Mouse (Mus musculus) left cerebral cortex, adult 11 months (tissue): ENCODE results near the gene Nfix.

Experiments
- DNase-seq: peaks from one replicate; pipeline ENCODE4 v3.0.0; 2022; ENCODE audit warnings: low spot score

The Nfix gene

GRCm38 (mm10) chr8:84799999-84800831, at the start of gene Nfix:
Nfix (minus strand) TSS chr8:84800344.
- no peak for DNase-seq

- DNase-seq: no peak
Measured at GRCm38 (mm10) chr8:84847684-84848435, 47.7 kb upstream of the Nfix start.

GRCm38 (mm10) chr8:84846722-84847572, 46.8 kb upstream of the Nfix start, which contains the start of gene Calr:
Calr (minus strand) TSS chr8:84846934.
- DNase-seq: peak; percentile 100

GRCm38 (mm10) chr8:84846094-84846721, 46.1 kb upstream of the Nfix start:
- DNase-seq: no peak

GRCm38 (mm10) chr8:84845355-84846093, 45.4 kb upstream of the Nfix start:
- no peak for DNase-seq

- no peak for DNase-seq
Measured at GRCm38 (mm10) chr8:84844397-84845070, 44.4 kb upstream of the Nfix start.

GRCm38 (mm10) chr8:84841514-84841913, 41.4 kb upstream of the Nfix start:
- DNase-seq: no peak

GRCm38 (mm10) chr8:84840248-84840999, 40.3 kb upstream of the Nfix start, which contains the start of gene Rad23a:
Rad23a (minus strand) TSS chr8:84840665.
- peak; percentile 88 for DNase-seq

- no peak for DNase-seq
Measured at GRCm38 (mm10) chr8:84839875-84840247, 39.7 kb upstream of the Nfix start.

- no peak for DNase-seq
Measured at GRCm38 (mm10) chr8:84839411-84839810, 39.3 kb upstream of the Nfix start.

GRCm38 (mm10) chr8:84838513-84838912, 38.4 kb upstream of the Nfix start:
- no peak for DNase-seq

- no peak for DNase-seq
Measured at GRCm38 (mm10) chr8:84837912-84838470, 37.8 kb upstream of the Nfix start.

- no peak for DNase-seq
Measured at GRCm38 (mm10) chr8:84837149-84837911, 37.2 kb upstream of the Nfix start.

GRCm38 (mm10) chr8:84834866-84835855, 35.0 kb upstream of the Nfix start:
- no peak for DNase-seq

GRCm38 (mm10) chr8:84834002-84834865, 34.1 kb upstream of the Nfix start:
- DNase-seq: no peak
